Mouse (Mus musculus): ENCODE results near the gene Ergic1.

The Ergic1 gene

GRCm38 (mm10) chr17:26574701-26575100 lies 13.4 kb downstream of the Ergic1 start:
- no peak for DNase-seq (ENCODE audit: low read depth, low spot score)

- DNase-seq (ENCODE audit: low read depth, low spot score) = no peak
Measured at GRCm38 (mm10) chr17:26575786-26576690, 14.7 kb downstream of the Ergic1 start.

GRCm38 (mm10) chr17:26576833-26577232 lies 15.5 kb downstream of the Ergic1 start:
- no peak for DNase-seq (ENCODE audit: low read depth, low spot score)

DNA sequence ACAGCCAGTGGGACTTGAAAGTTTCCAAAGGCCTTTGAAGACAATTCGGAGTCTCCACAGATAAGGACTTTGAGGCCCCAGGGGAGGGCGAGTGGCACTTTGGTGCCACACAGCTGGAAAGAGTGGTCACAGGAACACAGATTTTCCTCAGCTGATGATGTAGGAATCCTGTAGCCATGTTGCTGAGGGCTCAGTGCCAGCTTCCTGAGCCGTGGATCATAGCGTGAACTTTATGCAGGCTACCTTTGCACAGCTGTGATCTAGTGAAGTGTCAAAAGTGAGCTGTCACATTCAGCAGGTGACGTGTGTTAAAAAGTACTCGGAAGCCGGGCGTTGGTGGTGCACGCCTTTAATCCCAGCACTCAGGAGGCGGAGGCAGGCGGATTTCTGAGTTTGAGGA lies 16.0 kb downstream of the Ergic1 start:
- DNase-seq (ENCODE audit: low read depth, low spot score) = no peak

DNA sequence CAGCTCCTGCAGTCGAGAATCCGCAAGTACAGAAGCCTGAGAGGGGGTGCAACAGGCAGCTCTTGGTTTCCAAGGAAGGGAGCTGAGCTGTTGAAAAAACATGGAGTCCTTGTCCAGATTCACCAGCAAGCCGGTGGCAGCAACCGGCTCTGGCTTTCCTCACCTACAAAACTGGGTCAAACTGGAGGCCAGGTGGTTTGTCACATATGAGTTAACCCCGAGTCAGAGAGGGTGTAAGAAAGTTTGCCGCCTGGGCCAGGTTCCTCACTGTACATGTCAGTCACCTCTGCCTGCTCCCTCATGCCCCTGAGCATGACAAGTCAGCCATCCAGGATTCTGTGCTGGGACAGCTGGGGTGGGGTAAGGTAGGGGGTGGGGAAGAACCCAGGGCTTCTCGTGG lies 16.9 kb downstream of the Ergic1 start:
- DNase-seq (ENCODE audit: low read depth, low spot score) = no peak

GRCm38 (mm10) chr17:26578771-26579170 lies 17.5 kb downstream of the Ergic1 start:
- DNase-seq (ENCODE audit: low read depth, low spot score) = no peak

DNA sequence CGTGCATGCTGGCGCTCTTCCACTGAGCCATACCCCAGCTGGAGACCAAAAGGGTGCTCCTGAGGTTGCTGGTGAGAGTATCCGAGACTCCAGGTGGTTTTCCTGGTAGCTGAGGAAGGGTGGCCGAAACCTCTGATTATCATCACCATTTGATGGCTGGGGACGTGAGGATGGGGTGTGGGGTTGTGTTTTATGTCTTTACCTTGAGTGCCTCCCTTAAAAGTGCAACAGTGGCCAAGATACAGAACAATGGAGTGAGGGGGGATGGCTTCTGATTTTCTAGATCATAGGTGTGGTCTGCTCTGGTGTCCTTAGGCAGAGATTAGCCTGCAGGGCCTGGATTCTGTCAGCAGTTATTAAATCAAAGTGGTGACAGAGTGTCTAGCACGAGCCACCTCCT lies 18.1 kb downstream of the Ergic1 start:
- no peak for DNase-seq (ENCODE audit: low read depth, low spot score)

DNA sequence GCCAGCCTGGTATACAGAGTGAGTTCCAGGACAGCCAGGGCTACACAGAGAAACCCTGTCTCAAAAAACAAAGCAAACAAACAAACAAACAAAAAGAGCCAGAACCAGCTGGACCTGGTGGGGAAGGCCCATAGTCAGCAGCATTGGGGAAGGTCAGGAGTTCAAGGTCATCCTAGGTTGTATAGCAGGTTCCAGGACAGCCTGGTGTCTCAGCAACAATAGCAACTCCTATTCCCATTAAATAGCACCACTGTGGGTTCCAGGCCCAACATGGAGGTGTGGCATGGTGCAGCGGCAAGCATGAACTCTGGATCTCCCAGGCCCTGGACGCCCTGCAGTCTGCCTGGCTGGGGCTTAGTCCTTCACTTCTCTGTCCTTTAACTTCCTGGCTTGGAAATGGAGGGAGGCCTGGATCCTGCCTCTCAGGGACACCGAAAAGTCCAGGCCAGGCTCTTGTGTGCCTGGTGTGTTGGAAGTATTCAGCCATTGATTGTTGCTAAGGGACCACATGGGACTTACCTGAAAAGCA lies 19.6 kb downstream of the Ergic1 start:
- DNase-seq (ENCODE audit: low read depth, low spot score) = no peak

- DNase-seq (ENCODE audit: low read depth, low spot score) = no peak
Measured at GRCm38 (mm10) chr17:26582297-26582696, 21.0 kb downstream of the Ergic1 start.

DNA sequence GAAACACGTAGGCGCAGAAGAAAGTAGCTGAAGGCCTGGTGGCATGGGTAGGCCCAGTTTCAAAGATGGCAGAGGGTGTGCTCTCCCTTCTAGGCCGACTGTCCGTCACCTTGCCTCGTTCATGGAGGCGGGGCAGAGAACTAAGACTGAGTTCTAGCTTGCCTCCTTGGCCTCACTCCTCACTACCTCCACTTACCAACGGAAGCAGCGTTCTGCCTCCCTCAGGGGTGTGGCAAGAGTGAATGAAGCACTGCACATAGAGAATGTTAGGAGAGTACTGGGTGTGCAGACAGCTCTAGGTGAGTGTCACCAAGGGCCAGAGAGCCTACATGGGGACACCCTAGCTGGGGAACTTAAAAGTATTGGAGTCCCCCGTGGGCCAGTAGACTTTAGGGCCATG lies 21.8 kb downstream of the Ergic1 start:
- no peak for DNase-seq (ENCODE audit: low read depth, low spot score)

GRCm38 (mm10) chr17:26583606-26584005 lies 22.3 kb downstream of the Ergic1 start:
- DNase-seq (ENCODE audit: low read depth, low spot score) = no peak

DNA sequence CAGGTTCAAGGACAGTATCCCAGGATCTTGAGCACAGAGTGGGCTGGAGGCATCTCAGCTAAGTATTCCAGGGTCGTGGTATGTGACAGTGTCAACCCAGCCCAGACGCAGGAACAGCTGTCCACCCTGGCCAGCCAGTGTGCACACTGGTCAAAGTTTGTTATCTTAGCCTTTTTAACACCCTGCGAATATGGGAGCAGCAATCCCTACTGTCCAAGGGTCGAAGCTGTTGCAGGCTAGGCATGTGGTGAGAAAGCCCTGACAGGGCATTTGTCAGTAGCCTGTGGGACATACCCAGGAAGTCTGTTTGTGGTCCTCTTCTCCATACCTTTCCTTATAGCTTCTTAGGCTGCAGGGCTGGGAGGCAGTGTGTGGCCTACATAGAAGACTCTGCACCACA lies 22.8 kb downstream of the Ergic1 start:
- DNase-seq (ENCODE audit: low read depth, low spot score) = no peak

GRCm38 (mm10) chr17:26584558-26585136 lies 23.4 kb downstream of the Ergic1 start:
- DNase-seq (ENCODE audit: low read depth, low spot score) = no peak

DNA sequence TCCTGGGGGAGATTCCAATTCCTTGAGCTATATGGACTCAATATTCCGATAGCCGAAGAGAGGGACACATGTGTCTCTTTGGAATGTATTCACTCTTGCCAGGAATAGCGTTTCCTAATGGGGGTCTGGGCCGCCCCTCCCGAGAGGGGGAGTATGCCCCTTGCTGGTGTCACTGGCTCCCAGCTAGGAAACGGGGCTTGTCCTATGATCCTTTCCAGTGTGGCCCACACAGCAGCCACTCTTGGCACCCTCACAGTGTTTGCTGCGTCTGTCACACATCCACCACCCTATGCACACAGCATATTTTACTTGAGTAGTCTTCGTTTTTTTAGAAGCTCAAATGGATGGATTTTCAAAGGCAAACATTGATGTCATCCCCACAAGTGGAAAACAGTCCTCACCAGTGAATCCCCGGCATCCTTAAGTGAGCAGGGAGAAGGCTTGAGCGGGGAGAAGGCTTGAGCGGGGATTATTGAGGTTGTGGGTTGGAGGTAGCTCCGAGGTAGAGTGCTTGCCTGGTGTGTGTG lies 26.7 kb downstream of the Ergic1 start:
- DNase-seq (ENCODE audit: low read depth, low spot score) = no peak

DNA sequence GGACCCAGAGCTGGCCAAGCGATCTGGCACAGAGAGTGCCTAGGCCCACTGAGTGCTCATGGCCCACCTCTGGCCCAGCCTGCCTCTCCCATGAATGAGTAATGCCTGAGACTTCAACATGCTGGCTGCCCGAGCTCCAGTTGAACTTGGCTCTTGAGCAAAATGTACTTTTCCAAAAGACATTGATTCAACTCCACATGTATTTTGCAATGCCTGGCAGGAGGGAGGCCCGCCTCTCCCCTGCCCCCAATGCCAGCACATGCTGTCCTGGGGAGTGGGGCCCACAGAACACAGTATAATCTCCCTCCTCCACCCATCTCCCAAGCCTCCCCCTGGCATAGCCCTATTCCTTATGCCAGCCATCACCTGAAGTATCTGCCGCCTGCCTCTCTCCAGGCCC lies 31.2 kb downstream of the Ergic1 start:
- no peak for DNase-seq (ENCODE audit: low read depth, low spot score)

DNA sequence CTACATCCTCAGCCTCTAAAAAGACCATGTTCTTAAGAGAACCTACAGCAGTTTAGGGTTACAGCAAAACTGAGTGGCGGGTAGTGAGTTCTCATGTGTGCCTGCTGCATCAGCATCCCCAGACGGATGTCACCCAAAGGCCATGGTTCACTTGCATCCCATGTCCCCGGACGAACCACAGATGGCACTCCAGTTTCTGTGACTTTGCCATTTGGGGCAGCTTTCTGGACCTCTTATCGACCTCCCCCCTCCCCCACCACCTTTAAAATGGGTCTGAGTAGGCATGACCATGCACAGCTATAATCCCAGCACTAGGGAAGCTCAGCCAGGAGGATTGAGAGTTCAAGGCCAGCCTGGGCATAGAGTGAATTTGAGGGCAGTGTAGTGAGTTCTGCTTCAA lies 31.9 kb downstream of the Ergic1 start:
- DNase-seq (ENCODE audit: low read depth, low spot score) = no peak

DNA sequence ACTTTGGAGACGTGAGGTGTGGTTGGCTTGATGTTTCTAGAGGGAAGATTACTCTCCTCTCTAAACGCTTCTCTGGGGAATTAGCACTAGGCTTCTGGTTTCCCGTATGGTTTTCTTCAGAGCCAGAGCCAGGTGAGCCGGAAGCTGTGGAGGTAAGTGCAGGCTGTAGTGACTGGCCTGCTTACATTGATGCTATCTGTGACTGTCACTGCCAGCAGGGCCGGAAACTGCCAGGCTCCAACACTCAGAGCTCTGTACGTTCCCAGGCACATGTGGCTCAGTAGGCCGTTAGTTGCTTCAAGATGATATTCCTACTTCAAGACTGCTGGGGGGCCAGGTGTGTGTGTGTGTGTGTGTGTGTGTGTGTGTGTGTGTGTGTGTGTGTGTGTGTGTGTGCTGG lies 32.9 kb downstream of the Ergic1 start:
- DNase-seq (ENCODE audit: low read depth, low spot score) = no peak

DNA sequence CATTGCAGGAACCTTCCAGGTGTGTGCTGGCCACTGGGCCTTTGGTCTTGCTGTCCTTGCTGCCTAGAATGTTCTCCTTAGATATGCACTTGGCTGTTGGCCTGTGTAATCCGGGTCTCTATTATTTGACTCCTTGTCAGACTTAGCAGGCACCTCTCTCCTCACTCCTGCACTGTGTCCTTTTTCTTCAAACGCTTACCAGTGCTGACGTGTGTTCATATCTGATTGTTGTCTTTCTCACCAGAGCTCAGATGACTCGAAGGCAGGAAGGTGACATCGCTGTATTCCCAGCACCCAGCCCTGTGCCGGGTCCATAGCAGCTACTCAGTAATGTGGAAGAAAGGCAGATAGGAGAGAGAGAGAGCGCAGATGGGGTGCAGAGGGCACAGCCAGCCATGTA lies 33.7 kb downstream of the Ergic1 start:
- DNase-seq (ENCODE audit: low read depth, low spot score) = no peak

DNA sequence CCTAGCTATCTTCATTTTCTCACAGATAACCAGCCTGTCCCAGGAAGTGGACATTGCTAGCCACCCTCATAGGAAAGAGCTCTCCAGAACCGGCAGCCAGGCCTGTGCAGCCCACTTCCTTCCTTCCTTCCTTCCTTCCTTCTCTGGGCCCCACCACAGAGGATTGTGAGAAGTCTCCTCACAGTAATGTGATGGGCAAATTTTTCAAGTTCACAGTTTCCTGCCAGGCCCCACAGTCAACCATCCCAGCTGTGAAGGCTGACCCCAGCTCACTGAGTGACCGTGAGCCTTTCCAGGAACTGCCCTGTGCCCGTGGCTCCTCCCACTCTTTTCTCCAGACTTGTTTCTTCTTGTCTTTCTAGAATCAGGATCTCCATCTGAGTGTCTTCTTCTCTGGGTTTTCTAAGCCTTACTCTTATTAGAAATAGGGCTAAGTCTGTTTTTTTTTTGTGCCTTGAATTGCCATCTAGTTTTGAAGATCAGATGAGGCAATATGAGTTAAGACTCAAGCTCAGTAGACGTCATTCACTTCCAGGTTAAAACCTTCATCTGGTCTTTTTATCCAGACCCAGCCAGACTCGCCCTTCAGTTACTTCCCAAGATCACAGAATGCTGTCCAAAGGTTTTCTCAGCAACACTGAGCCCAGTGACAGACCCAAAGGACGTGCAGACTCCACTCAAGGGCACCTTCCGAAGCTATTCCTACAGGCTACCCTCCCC lies 34.3 kb downstream of the Ergic1 start:
- DNase-seq (ENCODE audit: low read depth, low spot score) = no peak

- no peak for DNase-seq (ENCODE audit: low read depth, low spot score)
Measured at GRCm38 (mm10) chr17:26596168-26596658, 34.9 kb downstream of the Ergic1 start.

GRCm38 (mm10) chr17:26596856-26597481 lies 35.7 kb downstream of the Ergic1 start:
- no peak for DNase-seq (ENCODE audit: low read depth, low spot score)

All from A20 (cell line).